ENCODE assay signal across 8 mouse cellular contexts in the genomic region with DNA sequence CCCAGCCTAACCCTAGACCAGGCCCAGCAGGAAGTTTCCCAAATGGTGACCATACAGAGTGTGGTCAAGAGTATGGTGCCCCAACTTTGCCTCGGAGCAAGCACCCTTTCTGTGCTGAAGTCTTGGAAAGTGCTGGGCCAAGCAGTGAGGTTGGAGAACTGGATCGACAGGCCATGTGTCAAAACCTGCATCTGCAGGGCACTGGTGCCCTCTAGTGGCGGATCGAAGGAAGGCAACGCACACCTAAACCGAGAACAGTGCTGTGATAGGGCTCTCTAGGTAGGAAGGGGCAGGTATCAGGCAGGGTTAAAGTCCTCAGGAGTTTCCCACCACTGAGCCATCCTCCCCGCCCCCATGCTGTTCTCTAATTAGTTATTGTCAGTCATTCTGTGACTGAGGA. TPM values are rescaled to one million over a fixed set of nuclear protein-coding genes. Genes with fewer than 3 reads are reported as not detected.
DNase-seq lines count a peak whose midpoint lies in the region; ATAC-seq and TF ChIP-seq lines count a peak whose summit lies in the region.

No protein-coding gene starts in this region.

- H3K27me3 ChIP-seq in embryonic facial prominence, embryonic 15.5 days: no peaks in the 10 kb centered on the region
- no peaks in the 10 kb centered on the region for H3K27me3 ChIP-seq in lung, embryonic 16.5 days (ENCODE audit: control insufficient read depth, insufficient read depth, low read depth, low read length)

- peak; percentile 76 to 84 for DNase-seq in heart, postnatal 36 days
- DNase-seq in kidney, postnatal 4 days: peak; percentile 86 to 88
- peak; percentile 68 for DNase-seq in ovary, postnatal 14 days (ENCODE audit: low spot score)
- peak; percentile 79 for DNase-seq in thymus, postnatal 0 days (ENCODE audit: low spot score)

- no peaks in the 10 kb centered on the region for H3K9me3 ChIP-seq in embryonic facial prominence, embryonic 15.5 days (replicated peaks)
- no peaks in the 10 kb centered on the region for H3K9me3 ChIP-seq in lung, embryonic 16.5 days (ENCODE audit: control insufficient read depth, low read length)

- H3K36me3 ChIP-seq in embryonic facial prominence, embryonic 15.5 days: no peaks in the 10 kb centered on the region
- no peaks in the 10 kb centered on the region for H3K36me3 ChIP-seq in lung, embryonic 16.5 days (ENCODE audit: control insufficient read depth, insufficient read depth, low read length)

- no peaks in the 10 kb centered on the region for H3K4me1 ChIP-seq in bone marrow macrophage, adult 2 months (ENCODE audit: control insufficient read depth, insufficient read depth, low read length)
- peaks cover 3% of the 10 kb centered on the region; the same call in 1 of the 2 replicates for H3K4me1 ChIP-seq in embryonic facial prominence, embryonic 15.5 days
- no peaks in the 10 kb centered on the region for H3K4me1 ChIP-seq in lung, embryonic 16.5 days (replicated peaks; ENCODE audit: control insufficient read depth, insufficient read depth, low read length)

- no peak overlapping the region for H3K27ac ChIP-seq in bone marrow macrophage, adult 2 months (ENCODE audit: insufficient read depth, low read depth, low read length)
- no peak overlapping the region for H3K27ac ChIP-seq in embryonic facial prominence, embryonic 15.5 days (replicated peaks)
- H3K27ac ChIP-seq in lung, embryonic 16.5 days (ENCODE audit: low read length): no peak overlapping the region

- no peak overlapping the region for H3K4me3 ChIP-seq in bone marrow macrophage, adult 2 months (ENCODE audit: insufficient read depth, low read length)
- H3K4me3 ChIP-seq in embryonic facial prominence, embryonic 15.5 days (replicated peaks): no peak overlapping the region
- H3K4me3 ChIP-seq in lung, embryonic 16.5 days (ENCODE audit: low read length): no peak overlapping the region

- H3K9ac ChIP-seq in embryonic facial prominence, embryonic 15.5 days: no peak overlapping the region
- no peak overlapping the region for H3K9ac ChIP-seq in lung, embryonic 16.5 days (ENCODE audit: low read length)

- peak; percentile 98 for TF ChIP-seq CTCF in bone marrow macrophage, adult 2 months (IDR thresholded peaks at IDR 0.05; ENCODE audit: low read depth, low read length)

- ATAC-seq in CD4-positive, CD25-positive, alpha-beta regulatory T cell, adult 4 months: peak; percentile 37
- ATAC-seq in embryonic facial prominence, embryonic 15.5 days (ENCODE audit: insufficient number of reproducible peaks, low FRiP score, low TSS enrichment, low read depth): peak; percentile 25; the same call in 1 of the 2 replicates
- peak; percentile 71 for ATAC-seq in lung, embryonic 16.5 days (ENCODE audit: low read depth)

- H3K4me2 ChIP-seq in embryonic facial prominence, embryonic 15.5 days (replicated peaks): no peak overlapping the region
- H3K4me2 ChIP-seq in lung, embryonic 16.5 days (ENCODE audit: low read depth, low read length): no peak overlapping the region

- WGBS in embryonic facial prominence, embryonic 15.5 days: under 1% methylated on average over 7 of the region's 7 CpGs
- 2% methylated on average over 7 of the region's 7 CpGs for WGBS in lung, embryonic 16.5 days

- no peak for TF ChIP-seq POLR2A in bone marrow macrophage, adult 2 months (IDR thresholded peaks at IDR 0.05; ENCODE audit: borderline replicate concordance, low read depth, low read length)

- intact Hi-C loops in heart, postnatal 36 days (cut with DNase I): loop anchor here (1.0 to 10.0 kb wide), 4 partner anchors 419 to 777 kb away; no protein-coding TSS in a partner anchor

RNA-seq across cellular contexts. Expression of gene Prr5, which starts 37.9 kb away (rescaled TPM):
- under 1 TPM in 1 of 2 experiments, not detected in 1; 0.56 TPM for polyA plus RNA-seq in CD4-positive, CD25-positive, alpha-beta regulatory T cell, adult 4 months (2017; shearing (Covaris generic))
- polyA plus RNA-seq in bone marrow macrophage, adult 2 months (2012; ENCODE audit: insufficient read depth, insufficient read length, missing spikeins): not detected in 2 replicates
- polyA plus RNA-seq in embryonic facial prominence, embryonic 15.5 days (2015; fragmentation: Nextera tagmentation; extraction: Ambion mirVana): 31.4 and 34.6 TPM in 2 replicates
- 1 to 10 TPM; 3.1 to 3.7 TPM for total RNA-seq in heart, postnatal 36 days (2021)
- 18.1 and 18.3 TPM in 2 replicates for polyA plus RNA-seq in lung, embryonic 16.5 days (2015; fragmentation: Nextera tagmentation; extraction: Ambion mirVana)
- polyA plus RNA-seq in thymus, postnatal 0 days (2015; fragmentation: Nextera tagmentation; extraction: Ambion mirVana): 13.3 and 13.7 TPM in 2 replicates
